Mouse (Mus musculus): Measurements from ENCODE around the gene Fbxo11. TPM values are rescaled to one million over a fixed set of nuclear protein-coding genes. Genes with fewer than 3 reads are reported as not detected.
"Not testable (repeated sequence)": the region's sequence is repeated elsewhere in the genome, so short reads cannot be mapped to it uniquely, and the experiment has no call there.

Gene Fbxo11
- total RNA-seq, 2 experiments from 2014 or later, result 10.1 to 14.4 TPM

GRCm38 (mm10) chr17:87972856-87973255, 92.2 kb downstream of the Fbxo11 start:
- no peak for ATAC-seq (replicated peaks; ENCODE audit: low FRiP score, poor library complexity, severe bottlenecking)

GRCm38 (mm10) chr17:87971696-87972591, 93.1 kb downstream of the Fbxo11 start:
- not testable (repeated sequence) for ATAC-seq (replicated peaks; ENCODE audit: low FRiP score, poor library complexity, severe bottlenecking)

- peak; percentile 98 for ATAC-seq (replicated peaks; ENCODE audit: low FRiP score, poor library complexity, severe bottlenecking)
Observed at GRCm38 (mm10) chr17:87968483-87968926, 96.6 kb downstream of the Fbxo11 start.

GRCm38 (mm10) chr17:87963081-87964075, 101.7 kb downstream of the Fbxo11 start:
- ATAC-seq (replicated peaks; ENCODE audit: low FRiP score, poor library complexity, severe bottlenecking), result no peak

GRCm38 (mm10) chr17:87959931-87960330, 105.2 kb downstream of the Fbxo11 start:
- not testable (repeated sequence) for ATAC-seq (replicated peaks; ENCODE audit: low FRiP score, poor library complexity, severe bottlenecking)

- not testable (repeated sequence) for ATAC-seq (replicated peaks; ENCODE audit: low FRiP score, poor library complexity, severe bottlenecking)
Observed at GRCm38 (mm10) chr17:87959406-87959805, 105.7 kb downstream of the Fbxo11 start.

- no peak for ATAC-seq (replicated peaks; ENCODE audit: low FRiP score, poor library complexity, severe bottlenecking)
Observed at GRCm38 (mm10) chr17:87958283-87958682, 106.8 kb downstream of the Fbxo11 start.

GRCm38 (mm10) chr17:87957096-87957840, 107.8 kb downstream of the Fbxo11 start:
- no peak for ATAC-seq (replicated peaks; ENCODE audit: low FRiP score, poor library complexity, severe bottlenecking)

GRCm38 (mm10) chr17:87954618-87955124, 110.4 kb downstream of the Fbxo11 start:
- not testable (repeated sequence) for ATAC-seq (replicated peaks; ENCODE audit: low FRiP score, poor library complexity, severe bottlenecking)

GRCm38 (mm10) chr17:87948965-87949584, 116.0 kb downstream of the Fbxo11 start:
- peak; percentile 78 for ATAC-seq (replicated peaks; ENCODE audit: low FRiP score, poor library complexity, severe bottlenecking)

Other genes with a start within 250 kb of the Fbxo11 start
- gene Rpl36-ps4, start 144.3 kb downstream of the Fbxo11 start, total RNA-seq (2015; ENCODE audit: low replicate concordance), result not detected in 2 replicates
- gene Rpl36-ps4, start 144.3 kb downstream of the Fbxo11 start, total RNA-seq (2017; ENCODE audit: low replicate concordance), result not detected in 2 replicates
- 31.4 and 34.8 TPM in 2 replicates for gene Msh6, start 90.2 kb downstream of the Fbxo11 start, total RNA-seq (2015; ENCODE audit: low replicate concordance)
- gene Msh6, start 90.2 kb downstream of the Fbxo11 start, total RNA-seq (2017; ENCODE audit: low replicate concordance), result 27.9 and 31.6 TPM in 2 replicates